Mouse (Mus musculus) forebrain, embryonic 16.5 days (tissue): ENCODE measurements around the gene Gucd1. TPM values are rescaled to one million over a fixed set of nuclear protein-coding genes. Genes with fewer than 3 reads are reported as not detected.
A peak's percentile ranks its signal among the peaks of the same experiment; 100 is the strongest.
"Not testable (repeated sequence)": the region's sequence is repeated elsewhere in the genome, so short reads cannot be mapped to it uniquely, and the experiment has no call there.

Experiments used
- ATAC-seq: fragments of 200-750 bp; cut with Nextera tagmentation; 2 replicates; pipeline ENCODE4 v1.8.0; 2017; ENCODE audit warnings: mild to moderate bottlenecking, moderate library complexity
- H3K27ac ChIP-seq: fragments of 300-500 bp; sonication (generic); 2 replicates; pipeline ENCODE4 v1.5.1; 2014; ENCODE audit warnings: low read length, control low read depth
- H3K27me3 ChIP-seq: fragments of 300-500 bp; sonication (generic); replicated peaks from 2 replicates; pipeline ENCODE4 v1.6.1; 2014; ENCODE audit warnings: low read length; ENCODE audit not compliant: control insufficient read depth, insufficient read depth
- H3K36me3 ChIP-seq: fragments of 300-500 bp; sonication (generic); 2 replicates; pipeline ENCODE4 v1.6.1; 2014; ENCODE audit not compliant: control insufficient read depth, insufficient read depth
- H3K4me1 ChIP-seq: fragments of 300-500 bp; sonication (generic); replicated peaks from 2 replicates; pipeline ENCODE4 v1.6.1; 2014; ENCODE audit warnings: low read length; ENCODE audit not compliant: control insufficient read depth, insufficient read depth
- H3K4me2 ChIP-seq: fragments of 300-500 bp; sonication (generic); 2 replicates; pipeline ENCODE4 v1.6.1; 2014; ENCODE audit warnings: mild to moderate bottlenecking, low read length, control low read depth
- H3K4me3 ChIP-seq: fragments of 300-500 bp; sonication (generic); replicated peaks from 2 replicates; pipeline ENCODE4 v1.5.1; 2014; ENCODE audit warnings: mild to moderate bottlenecking, low read length, control low read depth
- H3K9ac ChIP-seq: fragments of 300-500 bp; sonication (generic); replicated peaks from 2 replicates; pipeline ENCODE4 v1.6.1; 2014; ENCODE audit warnings: low read depth, low read length, control low read depth
- H3K9me3 ChIP-seq: fragments of 300-500 bp; sonication (generic); 2 replicates; pipeline ENCODE4 v1.6.1; 2016; ENCODE audit warnings: low read length; ENCODE audit not compliant: control insufficient read depth
- WGBS: fragments of 180-500 bp; shearing (Covaris S2); extraction: QIAGEN DNeasy Blood & Tissue Kit; methylation state at CpG from one replicate; pipeline ENCODE4 v1.1.7; 2014; 5-methylcytosine and 5-hydroxymethylcytosine counted together
- polyA plus RNA-seq: library from polyadenylated mRNA; unstranded; fragments of >200 nt; fragmentation: Nextera tagmentation; extraction: Ambion mirVana; gene quantifications from 2 replicates; pipeline ENCODE4 v1.2.1, GENCODE M21; 2015

The Gucd1 gene
- polyA plus RNA-seq, 1 experiment from 2014 or later = 22.2 TPM

- H3K4me3 ChIP-seq = no peak overlapping the region
- H3K27me3 ChIP-seq = no peaks in the 10 kb centered on the region
- H3K36me3 ChIP-seq = no peaks in the 10 kb centered on the region
- H3K9ac ChIP-seq = no peak overlapping the region
- WGBS = 60% methylated on average over 5 of the region's 5 CpGs
- H3K9me3 ChIP-seq = no peaks in the 10 kb centered on the region
- peak overlapping the region; percentile 60; the same call in 1 of the 2 replicates for H3K27ac ChIP-seq
- ATAC-seq = no peak
- peaks cover 4% of the 10 kb centered on the region; the same call in 1 of the 2 replicates for H3K4me1 ChIP-seq
- no peak overlapping the region for H3K4me2 ChIP-seq
These were observed 43.2 kb downstream of the Gucd1 start for GRCm38 (mm10) chr10:75474571-75474970.

DNA sequence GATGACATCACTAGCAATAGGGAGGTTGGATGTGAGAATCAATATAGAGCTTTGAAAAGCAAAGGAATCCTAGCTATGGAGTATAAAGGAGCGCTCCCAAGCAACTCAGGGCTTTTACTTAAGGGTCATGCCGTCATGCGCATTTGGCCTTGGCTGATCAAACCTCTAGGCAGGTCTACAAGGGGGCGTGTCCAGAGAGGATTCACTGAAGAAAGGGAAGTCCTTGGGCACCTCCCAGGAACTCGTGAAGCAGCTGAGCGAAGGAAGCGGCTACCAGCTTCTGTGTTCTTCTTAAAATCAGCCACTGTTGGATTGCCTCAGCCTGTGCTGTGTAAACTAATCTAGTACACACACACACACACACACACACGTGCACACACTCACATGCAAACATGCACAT lies 44.4 kb downstream of the Gucd1 start:
- Histone ChIP-seq H3K36me3 (no peaks in the 10 kb centered on the region), H3K4me1 (peaks cover 4% of the 10 kb centered on the region; the same call in 1 of the 2 replicates), H3K4me2 (no peak overlapping the region), H3K27ac (no peak overlapping the region), H3K27me3 (no peaks in the 10 kb centered on the region), H3K9me3 (no peaks in the 10 kb centered on the region), H3K4me3 (no peak overlapping the region), H3K9ac (no peak overlapping the region)
- ATAC-seq = no peak
- 84% methylated on average over 8 of the region's 8 CpGs for WGBS

- H3K27ac ChIP-seq = no peak overlapping the region
- WGBS = 65% methylated on average over 6 of the region's 6 CpGs
- H3K4me1 ChIP-seq = no peaks in the 10 kb centered on the region; the same call in 1 of the 2 replicates
- H3K27me3 ChIP-seq = no peaks in the 10 kb centered on the region
- H3K9ac ChIP-seq = no peak overlapping the region
- H3K4me2 ChIP-seq = no peak overlapping the region
- no peak overlapping the region for H3K4me3 ChIP-seq
- no peaks in the 10 kb centered on the region for H3K36me3 ChIP-seq
- no peak for ATAC-seq
- H3K9me3 ChIP-seq = no peaks in the 10 kb centered on the region
These were observed 51.8 kb downstream of the Gucd1 start for GRCm38 (mm10) chr10:75465781-75466550.

- 85% methylated on average over 3 of the region's 3 CpGs for WGBS
- no peaks in the 10 kb centered on the region for H3K27me3 ChIP-seq
- H3K4me1 ChIP-seq = no peaks in the 10 kb centered on the region; the same call in 1 of the 2 replicates
- H3K4me2 ChIP-seq = no peak overlapping the region
- H3K9me3 ChIP-seq = no peaks in the 10 kb centered on the region; the same call in 1 of the 2 replicates
- no peak overlapping the region for H3K9ac ChIP-seq
- H3K27ac ChIP-seq = no peak overlapping the region
- no peak overlapping the region for H3K4me3 ChIP-seq
- H3K36me3 ChIP-seq = no peaks in the 10 kb centered on the region
- no peak for ATAC-seq
These were observed 55.0 kb downstream of the Gucd1 start for GRCm38 (mm10) chr10:75462728-75463127.

GRCm38 (mm10) chr10:75458329-75458728 lies 59.4 kb downstream of the Gucd1 start:
- H3K36me3 ChIP-seq = no peaks in the 10 kb centered on the region
- peaks cover 2% of the 10 kb centered on the region for H3K4me1 ChIP-seq
- H3K27me3 ChIP-seq = no peaks in the 10 kb centered on the region
- 70% methylated on average over 4 of the region's 4 CpGs for WGBS
- no peak overlapping the region for H3K4me3 ChIP-seq
- no peak for ATAC-seq
- H3K9me3 ChIP-seq = no peaks in the 10 kb centered on the region; the same call in 1 of the 2 replicates
- no peak overlapping the region for H3K27ac ChIP-seq
- H3K4me2 ChIP-seq = no peak overlapping the region
- H3K9ac ChIP-seq = no peak overlapping the region

- Histone ChIP-seq H3K9ac (no peak overlapping the region), H3K9me3 (no peaks in the 10 kb centered on the region; the same call in 1 of the 2 replicates), H3K4me2 (no peak overlapping the region), H3K27me3 (no peaks in the 10 kb centered on the region), H3K4me1 (peaks cover 2% of the 10 kb centered on the region), H3K27ac (no peak overlapping the region), H3K36me3 (no peaks in the 10 kb centered on the region), H3K4me3 (no peak overlapping the region)
- no peak for ATAC-seq
- 77% methylated on average over 1 of the region's 1 CpGs for WGBS
These were observed 59.9 kb downstream of the Gucd1 start for GRCm38 (mm10) chr10:75457852-75458251.

DNA sequence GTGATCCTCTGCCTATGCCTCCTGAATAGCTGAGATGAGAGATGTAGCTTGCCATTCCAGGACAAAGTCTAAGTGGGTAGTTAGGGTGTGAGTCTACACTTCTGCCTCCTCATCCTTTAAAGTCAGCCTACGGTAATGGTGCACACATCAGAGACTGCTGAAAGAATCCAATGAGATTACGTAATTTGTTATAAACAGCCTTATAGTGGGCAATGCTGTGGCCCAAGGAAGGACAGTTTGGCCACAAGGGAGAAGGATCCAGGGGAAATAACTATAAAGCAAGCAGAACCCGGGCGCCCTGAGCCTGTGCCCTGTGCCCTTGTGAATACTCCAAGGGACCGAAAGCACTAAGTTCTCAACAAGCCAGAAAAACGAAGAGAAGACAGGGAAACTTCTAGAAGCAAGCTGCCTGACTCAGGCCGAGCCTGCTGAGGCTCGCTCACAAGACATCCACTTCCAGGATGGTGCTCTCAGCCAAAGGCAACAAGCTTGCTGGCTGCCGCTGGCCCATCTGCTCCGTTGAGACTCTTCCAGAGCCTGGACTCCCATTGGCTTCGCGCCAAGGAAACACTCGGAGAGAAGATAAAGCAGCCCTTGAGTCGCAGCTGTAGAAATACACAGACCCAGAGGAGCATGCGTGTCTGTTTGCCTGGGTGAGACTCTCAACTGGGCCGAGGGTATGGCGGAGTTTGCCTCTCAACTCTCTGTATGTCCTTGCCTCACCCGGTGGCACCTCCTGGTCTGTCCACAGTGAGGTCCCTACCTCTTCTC lies 61.5 kb downstream of the Gucd1 start:
- not testable (repeated sequence) for H3K36me3 ChIP-seq, H3K27me3 ChIP-seq, H3K4me2 ChIP-seq, H3K27ac ChIP-seq, H3K9me3 ChIP-seq, H3K4me3 ChIP-seq, H3K4me1 ChIP-seq, H3K9ac ChIP-seq
- WGBS = 60% methylated on average over 11 of the region's 18 CpGs
- ATAC-seq = peak; percentile 91

DNA sequence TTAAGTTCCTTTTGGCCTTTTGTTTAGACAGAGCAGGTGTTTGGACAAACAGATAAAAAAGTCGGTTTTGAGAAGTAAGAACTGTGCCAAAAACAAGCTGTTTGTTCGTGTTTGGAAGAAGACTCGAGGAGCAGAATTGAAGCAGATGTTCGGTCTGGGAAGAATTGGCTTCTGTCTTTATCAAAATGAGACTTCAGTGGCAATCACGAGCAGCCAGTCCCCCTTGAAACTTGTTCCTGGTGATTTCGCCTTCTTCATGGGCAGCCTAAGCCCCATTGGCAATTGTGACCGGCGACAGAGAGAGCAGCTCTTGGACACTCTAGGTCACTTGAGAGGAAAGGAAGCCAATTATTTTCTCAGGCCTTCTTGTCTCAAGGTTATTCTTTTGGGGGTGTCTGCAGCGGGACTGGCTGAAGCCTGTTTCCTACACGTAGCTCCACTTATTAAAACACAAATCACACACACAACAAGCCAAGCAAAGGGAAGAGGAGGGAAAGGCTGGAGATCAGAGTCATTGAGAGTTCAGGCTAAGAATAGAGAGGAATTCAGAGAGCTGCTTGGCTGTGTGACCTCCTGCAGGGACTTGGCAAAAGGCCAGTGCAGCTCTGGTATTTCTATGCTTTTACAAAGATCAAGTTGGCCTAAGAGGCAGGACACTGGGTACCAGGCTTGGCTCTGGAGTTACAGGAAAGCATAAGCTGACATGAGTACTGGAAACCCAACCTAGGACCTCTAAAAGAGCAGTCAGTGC lies 66.6 kb downstream of the Gucd1 start:
- Histone ChIP-seq H3K4me3 (no peak overlapping the region), H3K36me3 (no peaks in the 10 kb centered on the region), H3K27me3 (no peaks in the 10 kb centered on the region), H3K4me2 (no peak overlapping the region), H3K4me1 (peaks cover 11% of the 10 kb centered on the region), H3K27ac (no peak overlapping the region), H3K9me3 (no peaks in the 10 kb centered on the region), H3K9ac (no peak overlapping the region)
- ATAC-seq = peak; percentile 39; the same call in 1 of the 2 replicates
- 16% methylated on average over 10 of the region's 10 CpGs for WGBS

- H3K36me3 ChIP-seq = no peaks in the 10 kb centered on the region
- H3K4me1 ChIP-seq = peaks cover 11% of the 10 kb centered on the region
- H3K27me3 ChIP-seq = no peaks in the 10 kb centered on the region
- no peak overlapping the region for H3K9ac ChIP-seq
- H3K4me3 ChIP-seq = no peak overlapping the region
- H3K9me3 ChIP-seq = no peaks in the 10 kb centered on the region
- no peak overlapping the region for H3K4me2 ChIP-seq
- 90% methylated on average over 8 of the region's 8 CpGs for WGBS
- no peak overlapping the region for H3K27ac ChIP-seq
- no peak for ATAC-seq
These were observed 67.4 kb downstream of the Gucd1 start for GRCm38 (mm10) chr10:75450331-75450730.
